Mouse (Mus musculus): ENCODE data around the gene Ano9.

The Ano9 gene

GRCm38 (mm10) chr7:141062525-141062924 lies 55.1 kb downstream of the Ano9 start:
- no peak for DNase-seq (ENCODE audit: low spot score)

GRCm38 (mm10) chr7:141061269-141061692 lies 56.3 kb downstream of the Ano9 start:
- DNase-seq (ENCODE audit: low spot score) = peak; percentile 55

- peak; percentile 87 for DNase-seq (ENCODE audit: low spot score)
These were observed 57.0 kb downstream of the Ano9 start, which contains the start of gene B4galnt4 for GRCm38 (mm10) chr7:141060426-141061242. Gene B4galnt4, plus strand, starts transcription at chr7:141061104.

- no peak for DNase-seq (ENCODE audit: low spot score)
These were observed 57.7 kb downstream of the Ano9 start for GRCm38 (mm10) chr7:141059929-141060328.

GRCm38 (mm10) chr7:141058601-141059341 lies 58.8 kb downstream of the Ano9 start:
- no peak for DNase-seq (ENCODE audit: low spot score)

GRCm38 (mm10) chr7:141057541-141057940 lies 60.1 kb downstream of the Ano9 start:
- DNase-seq (ENCODE audit: low spot score) = no peak

- no peak for DNase-seq (ENCODE audit: low spot score)
These were observed 60.6 kb downstream of the Ano9 start for GRCm38 (mm10) chr7:141056976-141057375.

GRCm38 (mm10) chr7:141055785-141056184 lies 61.8 kb downstream of the Ano9 start:
- DNase-seq (ENCODE audit: low spot score) = no peak

GRCm38 (mm10) chr7:141052421-141052820 lies 65.2 kb downstream of the Ano9 start:
- no peak for DNase-seq (ENCODE audit: low spot score)

- no peak for DNase-seq (ENCODE audit: low spot score)
These were observed 65.6 kb downstream of the Ano9 start for GRCm38 (mm10) chr7:141052016-141052415.

Measured in retina, embryonic 14.5 days (tissue).